Mouse (Mus musculus) testis, postnatal 14 days (tissue): ENCODE results near the gene Ep300.
A peak's percentile ranks its signal among the peaks of the same experiment; 100 is the strongest.
"Not testable (repeated sequence)": the region's sequence is repeated elsewhere in the genome, so short reads cannot be mapped to it uniquely, and the experiment has no call there.

ENCODE experiments used
- DNase-seq: peaks from one replicate; pipeline ENCODE4 v3.0.0; 2021; ENCODE audit warnings: low spot score

The Ep300 gene

DNA sequence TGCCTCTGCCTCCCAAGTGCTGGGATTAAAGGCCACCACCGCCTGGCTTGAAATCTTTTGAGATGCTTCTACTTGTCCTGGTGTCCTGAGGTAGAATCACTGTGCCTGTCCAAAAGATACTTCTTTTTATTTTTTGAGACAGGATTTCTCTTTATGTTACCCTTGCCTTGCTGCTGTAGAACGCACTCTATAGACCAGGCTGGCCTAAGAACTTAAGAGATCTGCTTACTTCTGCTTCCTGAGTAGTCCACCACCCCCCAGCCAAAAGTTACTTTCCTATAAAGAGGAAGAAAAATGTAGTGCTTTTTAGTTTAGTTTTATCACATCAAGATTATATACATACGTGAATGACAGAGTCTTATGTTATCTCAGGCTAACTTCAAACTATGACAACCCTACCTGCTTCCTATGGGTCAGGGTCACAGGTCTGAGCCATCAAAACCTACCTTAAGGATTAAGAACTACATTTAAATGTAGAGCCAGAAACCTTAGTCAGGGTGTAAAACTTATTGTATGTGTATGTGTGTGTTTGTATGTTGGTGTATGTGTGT, 9.1 kb downstream of the Ep300 start:
- DNase-seq, result no peak

GRCm38 (mm10) chr15:81598742-81599141, 13.6 kb downstream of the Ep300 start:
- not testable (repeated sequence) for DNase-seq

- no peak for DNase-seq
Measured at GRCm38 (mm10) chr15:81605241-81605640, 20.1 kb downstream of the Ep300 start.

- DNase-seq, result no peak
Measured at GRCm38 (mm10) chr15:81606634-81607033, 21.5 kb downstream of the Ep300 start.

- DNase-seq, result no peak
Measured at GRCm38 (mm10) chr15:81649516-81650455, 64.6 kb downstream of the Ep300 start.

- DNase-seq, result no peak
Measured at GRCm38 (mm10) chr15:81650636-81651035, 65.5 kb downstream of the Ep300 start.

DNA sequence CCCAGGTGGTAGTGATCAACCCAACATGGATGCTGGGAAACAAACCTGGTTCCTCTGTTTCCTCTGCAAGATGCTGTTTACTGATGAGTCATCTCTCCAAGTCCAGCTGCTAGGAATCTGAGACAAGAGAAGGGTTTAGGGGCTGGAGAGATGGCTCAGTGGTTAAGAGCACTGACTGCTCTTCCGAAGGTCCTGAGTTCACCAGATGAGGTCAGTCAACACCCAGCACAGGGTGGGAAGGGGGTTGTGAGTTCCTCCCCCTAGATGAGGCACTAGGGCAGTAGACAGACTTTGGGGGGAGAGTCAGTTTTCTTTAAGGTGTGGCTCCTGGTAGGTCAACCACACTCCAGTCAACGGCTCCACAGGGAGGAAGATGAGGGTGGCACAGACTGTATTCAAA, 76.5 kb downstream of the Ep300 start:
- DNase-seq, result no peak

DNA sequence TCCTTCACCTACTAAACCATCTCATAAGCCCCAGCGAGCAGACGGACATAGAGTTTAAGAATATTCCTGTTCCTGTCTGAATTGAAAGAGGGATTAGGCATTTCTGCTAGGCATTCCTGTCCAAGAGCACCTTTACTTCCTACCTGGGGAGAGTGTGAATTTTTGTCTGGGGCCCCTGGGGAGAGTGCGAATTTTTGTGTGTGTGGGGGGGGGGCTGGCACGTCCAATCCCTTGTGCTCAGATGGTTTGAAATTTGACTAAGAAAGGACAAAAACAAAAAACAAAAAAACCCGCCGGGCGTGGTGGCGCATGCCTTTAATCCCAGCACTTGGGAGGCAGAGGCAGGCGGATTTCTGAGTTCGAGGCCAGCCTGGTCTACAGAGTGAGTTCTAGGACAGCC, 78.1 kb downstream of the Ep300 start:
- DNase-seq, result no peak

- peak; percentile 94 for DNase-seq
Measured at GRCm38 (mm10) chr15:81663697-81664561, 78.8 kb downstream of the Ep300 start, which contains the start of gene L3mbtl2. TSS of gene L3mbtl2 (plus strand) at chr15:81663889.

- DNase-seq, result no peak
Measured at GRCm38 (mm10) chr15:81666957-81667356, 81.8 kb downstream of the Ep300 start.

DNA sequence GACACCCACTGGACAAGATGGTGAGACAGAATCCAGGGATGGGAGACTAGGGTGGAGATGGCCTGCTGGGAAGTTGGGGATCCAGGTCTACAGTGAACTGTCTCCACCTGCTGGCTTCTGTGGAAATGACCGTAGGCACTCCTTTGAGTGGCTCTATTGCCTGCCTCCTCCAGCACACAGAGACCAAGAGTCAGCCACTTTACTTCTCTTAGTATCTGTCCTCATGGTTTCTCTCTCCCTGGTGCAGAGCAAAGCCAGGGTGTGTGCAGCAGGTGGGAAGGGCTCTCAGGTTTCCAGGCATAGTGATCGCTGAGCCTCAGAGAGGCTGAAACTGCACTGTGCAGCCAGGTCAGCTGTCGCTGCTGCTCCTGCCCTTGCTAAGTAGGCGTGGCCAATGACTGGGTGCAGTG, 85.1 kb downstream of the Ep300 start:
- DNase-seq, result no peak

- DNase-seq, result no peak
Measured at GRCm38 (mm10) chr15:81676637-81677036, 91.5 kb downstream of the Ep300 start.

DNA sequence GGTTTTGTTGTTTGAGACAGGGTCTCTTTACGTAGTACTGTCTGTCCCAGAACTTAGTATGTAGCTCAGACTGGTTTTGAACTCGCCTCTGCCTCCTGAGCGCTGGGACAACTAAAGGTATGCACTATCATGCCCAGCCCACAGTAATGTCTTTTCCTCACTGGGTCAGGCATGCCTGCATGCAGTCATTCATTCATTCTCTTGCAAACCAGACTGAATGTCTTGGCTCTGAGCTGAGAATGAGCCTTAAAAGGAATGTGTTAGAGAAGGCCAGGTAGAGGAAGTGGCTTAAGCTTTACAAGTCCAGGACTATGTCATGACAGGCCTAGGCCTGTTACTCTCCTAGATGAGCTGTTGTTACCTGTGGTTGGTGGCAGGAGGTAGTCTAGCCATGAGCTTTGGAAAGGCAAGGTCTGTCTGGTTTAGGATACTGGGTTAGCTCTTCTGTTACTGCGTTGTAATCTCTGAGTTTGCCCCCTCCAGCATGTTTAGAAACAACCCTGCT, 95.2 kb downstream of the Ep300 start:
- DNase-seq, result no peak

DNA sequence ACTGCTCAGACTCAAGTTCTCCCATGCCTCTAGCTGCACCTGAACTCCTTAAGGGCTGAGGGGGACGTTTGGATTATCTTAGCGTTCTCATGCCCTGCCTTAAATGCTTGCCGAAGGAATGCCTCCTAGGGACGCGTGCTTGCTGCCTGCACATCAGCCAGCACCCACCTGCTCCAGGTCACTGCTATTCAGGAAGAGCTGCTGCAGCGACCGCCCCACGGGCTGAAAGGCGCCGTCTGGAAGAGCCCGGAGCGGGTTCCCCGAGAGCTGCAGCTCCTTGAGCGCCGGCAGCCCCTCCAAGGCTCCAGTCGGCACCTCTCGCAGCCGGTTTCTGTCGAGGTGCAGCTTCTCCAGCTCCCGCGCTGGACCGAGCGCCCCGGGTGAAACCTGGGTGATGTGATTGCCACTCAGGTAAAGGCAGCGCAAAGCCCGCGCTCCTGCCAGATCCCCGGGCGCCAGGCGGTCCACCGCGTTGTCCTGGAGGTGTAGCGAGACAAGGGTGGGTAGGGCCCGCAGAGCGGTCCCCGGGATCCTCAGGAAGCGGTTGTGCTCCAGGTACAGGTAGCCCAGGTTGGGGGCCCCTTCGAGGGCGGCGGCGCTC, 108.3 kb downstream of the Ep300 start:
- DNase-seq, result no peak

DNA sequence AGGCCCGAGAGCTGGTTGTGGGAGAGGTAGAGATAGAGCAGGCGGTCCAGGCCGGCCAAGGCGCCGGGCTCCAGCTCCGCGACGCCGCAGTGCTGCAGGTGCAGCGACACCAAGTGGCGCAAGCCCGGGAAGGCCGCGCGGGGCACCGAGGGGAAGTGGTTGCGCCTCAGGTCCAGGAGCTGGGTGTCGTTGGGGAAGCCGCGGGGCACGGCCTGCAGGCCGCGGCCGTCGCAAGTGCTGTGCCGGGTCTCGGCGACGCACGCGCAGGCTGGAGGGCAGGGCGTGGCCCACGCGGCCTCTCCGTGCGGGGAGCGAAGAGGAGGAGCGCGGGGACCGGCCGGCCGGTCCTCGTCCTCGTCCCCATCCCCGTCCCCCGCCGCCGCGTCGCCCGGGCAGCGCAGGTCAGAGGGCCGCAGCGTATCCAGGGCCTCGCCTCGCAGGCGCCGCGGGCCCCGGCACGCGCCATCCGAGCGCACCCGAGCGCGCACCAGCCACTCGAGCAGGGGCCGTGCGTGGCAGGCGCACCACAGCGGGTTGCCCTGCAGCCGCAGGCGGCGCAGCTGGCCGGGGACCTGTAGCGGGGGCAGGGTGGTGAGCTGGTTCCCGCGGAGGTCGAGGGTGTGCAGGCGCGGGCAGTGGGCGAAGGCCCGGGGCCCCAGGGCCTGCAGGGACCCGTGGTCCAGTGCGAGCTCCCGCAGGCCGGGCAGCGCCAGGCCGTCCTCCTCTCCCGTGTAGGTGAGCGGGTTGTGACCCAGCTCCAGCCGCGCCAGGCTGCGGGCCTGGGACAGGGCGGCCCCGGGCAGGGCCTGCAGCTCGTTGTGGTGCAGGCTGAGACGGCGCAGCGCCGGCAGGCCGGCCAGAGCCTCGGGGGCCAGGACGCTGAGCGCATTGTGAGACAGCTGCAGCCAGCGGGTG, 109.1 kb downstream of the Ep300 start:
- DNase-seq, result peak; percentile 81

DNA sequence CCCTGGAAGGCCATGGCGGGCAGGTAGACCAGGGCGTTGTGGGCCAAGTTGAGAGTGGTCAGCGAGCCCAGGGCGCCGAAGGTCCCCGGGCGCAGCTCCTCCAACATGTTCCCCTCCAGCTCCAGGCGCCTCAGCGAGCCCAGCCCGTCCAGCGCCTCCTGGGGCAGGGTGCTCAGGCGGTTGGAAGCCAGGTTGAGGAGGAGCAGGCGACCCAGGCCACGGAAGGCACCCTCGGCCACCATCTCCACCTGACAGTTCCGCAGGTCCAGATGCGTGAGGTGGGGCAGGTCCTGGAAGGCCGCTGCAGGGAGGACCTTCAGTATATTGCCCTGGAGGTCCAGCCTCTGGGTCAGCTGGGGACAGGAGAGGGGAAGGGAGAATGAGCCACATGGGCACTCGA, 109.7 kb downstream of the Ep300 start:
- no peak for DNase-seq

DNA sequence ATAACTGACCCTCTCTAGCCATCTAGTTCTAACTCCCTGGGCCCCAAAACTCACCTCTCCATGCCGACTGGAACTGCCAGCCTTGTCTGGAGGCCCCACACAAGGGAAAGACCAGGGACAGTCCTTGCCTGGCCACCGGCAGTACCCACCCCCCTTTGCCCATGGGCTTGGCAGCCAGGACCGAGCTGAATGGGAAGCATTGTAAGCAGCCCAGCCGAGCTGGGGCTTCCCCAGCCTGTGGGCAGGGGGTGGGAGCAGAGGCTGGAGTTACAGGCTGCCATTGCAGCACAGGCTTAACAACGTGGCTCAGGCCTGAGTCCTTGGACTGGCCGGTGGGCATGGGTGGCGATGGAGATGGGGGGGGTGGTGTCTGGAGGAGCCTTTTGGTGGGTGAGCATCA, 112.0 kb downstream of the Ep300 start, which contains the start of gene Chadl:
Gene Chadl, minus strand, starts transcription at position 113 of the 400 bp plus-strand sequence.
- DNase-seq, result no peak

DNA sequence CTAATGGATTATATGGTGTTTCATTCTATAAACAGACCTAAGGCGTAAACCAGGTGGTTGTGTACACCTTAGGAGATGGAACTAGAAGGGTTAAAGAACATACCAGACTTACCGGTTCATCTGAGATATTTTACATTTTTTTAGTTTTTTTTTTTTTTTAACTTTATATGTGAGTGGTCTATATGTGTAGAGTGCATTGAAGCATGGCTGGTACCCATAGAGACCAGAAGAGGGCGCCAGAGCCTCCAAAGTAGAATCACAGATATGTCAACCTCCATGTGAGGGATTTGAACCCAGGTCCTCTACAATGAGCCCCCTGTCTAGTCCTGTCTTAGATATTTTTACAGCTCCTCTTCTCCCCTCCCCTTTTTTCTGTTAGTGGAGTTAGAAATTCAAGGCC, 112.7 kb downstream of the Ep300 start:
- no peak for DNase-seq

GRCm38 (mm10) chr15:81698532-81698931, 113.4 kb downstream of the Ep300 start:
- DNase-seq, result no peak

GRCm38 (mm10) chr15:81700161-81700560, 115.0 kb downstream of the Ep300 start:
- DNase-seq, result no peak

- no peak for DNase-seq
Measured at GRCm38 (mm10) chr15:81700601-81701000, 115.5 kb downstream of the Ep300 start.
